Mouse (Mus musculus) ovary, adult 2 months (tissue): ENCODE measurements around the gene Zfp488. TPM values are rescaled to one million over a fixed set of nuclear protein-coding genes. Genes with fewer than 3 reads are reported as not detected.

ENCODE experiments used
- polyA plus RNA-seq: library from polyadenylated mRNA; depleted of rRNA; stranded (reverse); fragments of >200 nt; gene quantifications from 2 replicates; pipeline ENCODE4 v1.2.3, GENCODE M21; 2012; rRNA removed

Gene Zfp488
- not detected in 2 replicates for polyA plus RNA-seq

GRCm38 (mm10) chr14:33978604-33979059 is at the start of gene Zfp488:
Gene Zfp488, minus strand, starts transcription at chr14:33978764.

GRCm38 (mm10) chr14:34016381-34016780 is 37.8 kb upstream of the Zfp488 start, which contains the start of gene Gm5460:
Gene Gm5460, plus strand, starts transcription at chr14:34016758.

GRCm38 (mm10) chr14:34015063-34015462 is 36.5 kb upstream of the Zfp488 start, which contains the start of gene Gm30083:
Gene Gm30083, minus strand, starts transcription at chr14:34015182.

GRCm38 (mm10) chr14:33953761-33954160 is 24.8 kb downstream of the Zfp488 start, which contains the start of gene Rbp3:
Gene Rbp3, plus strand, starts transcription at chr14:33954003.

GRCm38 (mm10) chr14:33940739-33941138 is 37.8 kb downstream of the Zfp488 start, which contains the start of gene Gdf2:
Gene Gdf2, plus strand, starts transcription at chr14:33941039.

GRCm38 (mm10) chr14:33923168-33924070 is 55.1 kb downstream of the Zfp488 start, which contains the start of gene Gdf10:
Gene Gdf10, plus strand, starts transcription at chr14:33923587.

Other genes starting within 250 kb of the Zfp488 start
- 36.3 and 36.8 TPM in 2 replicates for gene Gdf10, start 55.2 kb downstream of the Zfp488 start, polyA plus RNA-seq
- gene Gdf2, start 37.7 kb downstream of the Zfp488 start, polyA plus RNA-seq: not detected in 2 replicates
- not detected in 2 replicates for gene Rbp3, start 24.8 kb downstream of the Zfp488 start, polyA plus RNA-seq
- gene Gm30083, start 36.4 kb upstream of the Zfp488 start, polyA plus RNA-seq: not detected in 2 replicates
- gene Gm5460, start 38.0 kb upstream of the Zfp488 start, polyA plus RNA-seq: 0.32 and 0.37 TPM in 2 replicates
- gene Antxrl, start 73.9 kb upstream of the Zfp488 start, polyA plus RNA-seq: not detected in 2 replicates
- 14.1 and 14.6 TPM in 2 replicates for gene Anxa8, start 107.2 kb upstream of the Zfp488 start, polyA plus RNA-seq
- not detected in 2 replicates for gene A630023A22Rik, start 124.0 kb upstream of the Zfp488 start, polyA plus RNA-seq
- 0.07 and 0.24 TPM in 2 replicates for gene Npy4r, start 173.7 kb upstream of the Zfp488 start, polyA plus RNA-seq
- gene Gprin2, start 222.9 kb upstream of the Zfp488 start, polyA plus RNA-seq: 2.0 and 2.2 TPM in 2 replicates
- gene Syt15, start 240.8 kb upstream of the Zfp488 start, polyA plus RNA-seq: 10.6 and 13.1 TPM in 2 replicates